Mouse (Mus musculus): Measurements from ENCODE around the gene Map3k5. TPM values are rescaled to one million over a fixed set of nuclear protein-coding genes. Genes with fewer than 3 reads are reported as not detected.
"Not testable (repeated sequence)": the region's sequence is repeated elsewhere in the genome, so short reads cannot be mapped to it uniquely, and the experiment has no call there.

The Map3k5 gene
- polyA plus RNA-seq, 1 experiment, result 4.0 TPM

DNA sequence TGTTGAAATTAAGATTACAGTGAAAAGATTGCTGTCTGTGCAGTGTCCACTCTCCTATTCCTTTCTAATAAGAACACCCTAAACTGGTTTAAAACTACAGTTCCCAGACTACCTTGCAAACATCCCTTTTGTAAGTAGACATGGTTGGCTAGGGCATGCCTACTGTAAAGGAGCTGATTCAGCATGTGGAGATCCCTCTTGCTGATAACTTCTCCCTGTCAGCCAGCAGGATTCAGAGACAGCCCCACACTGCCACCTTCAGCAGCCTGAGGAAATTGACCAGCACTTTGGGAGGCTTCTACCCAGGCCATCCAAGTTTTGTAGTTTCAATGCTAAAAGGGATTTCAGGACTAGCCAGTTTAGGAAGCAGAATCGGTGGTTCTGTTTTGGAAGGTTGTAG is 19.0 kb upstream of the Map3k5 start:
- no peaks in the 10 kb centered on the region for H3K4me1 ChIP-seq (ENCODE audit: control insufficient read depth, insufficient read depth, insufficient read length)
- peak; percentile 8; the same call in 1 of the 2 replicates for TF ChIP-seq CTCF (IDR thresholded peaks at IDR 0.05; ENCODE audit: extremely low read depth, insufficient read depth, insufficient read length, insufficient replicate concordance)
- no peak for TF ChIP-seq POLR2A (IDR thresholded peaks at IDR 0.05; ENCODE audit: low read depth, low read length)
- no peak for DNase-seq (ENCODE audit: low read depth in 1 of 2, low spot score in 2 of 2)
- H3K27me3 ChIP-seq (ENCODE audit: control insufficient read depth, insufficient read depth, low read length), result no peaks in the 10 kb centered on the region
- H3K36me3 ChIP-seq (ENCODE audit: control insufficient read depth, insufficient read depth, low read length), result no peaks in the 10 kb centered on the region
- 47% methylated on average over 1 of the region's 1 CpGs for WGBS
- no peak overlapping the region for H3K4me3 ChIP-seq (ENCODE audit: extremely low read depth, insufficient read depth, insufficient read length)
- no peak overlapping the region for H3K27ac ChIP-seq (ENCODE audit: insufficient read depth, low read length)

DNA sequence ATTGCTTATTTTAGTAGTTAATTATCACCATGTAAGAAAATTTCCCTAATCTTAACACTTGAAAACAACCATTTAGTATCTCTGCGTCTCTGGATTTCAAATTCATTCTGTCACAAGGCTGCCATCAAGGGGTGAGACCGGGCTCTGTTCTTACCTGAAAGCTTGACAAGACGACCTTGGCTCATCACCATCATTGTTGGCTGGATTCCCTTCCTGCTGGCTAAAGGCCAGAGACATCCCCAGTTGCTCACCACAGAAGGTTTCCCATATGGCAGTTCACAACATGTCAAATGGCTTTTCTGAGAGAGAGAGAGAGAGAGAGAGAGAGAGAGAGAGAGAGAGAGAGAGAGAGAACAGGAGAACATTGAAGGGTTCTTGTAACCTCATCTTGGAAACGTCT is 11.9 kb upstream of the Map3k5 start:
- Histone ChIP-seq H3K4me1 (ENCODE audit: control insufficient read depth, insufficient read depth, insufficient read length) (no peaks in the 10 kb centered on the region), H3K4me3 (ENCODE audit: extremely low read depth, insufficient read depth, insufficient read length) (no peak overlapping the region), H3K36me3 (ENCODE audit: control insufficient read depth, insufficient read depth, low read length) (no peaks in the 10 kb centered on the region), H3K27ac (ENCODE audit: insufficient read depth, low read length) (no peak overlapping the region), H3K27me3 (ENCODE audit: control insufficient read depth, insufficient read depth, low read length) (no peaks in the 10 kb centered on the region)
- no peak for TF ChIP-seq CTCF (IDR thresholded peaks at IDR 0.05; ENCODE audit: extremely low read depth, insufficient read depth, insufficient read length, insufficient replicate concordance)
- no peak for TF ChIP-seq POLR2A (IDR thresholded peaks at IDR 0.05; ENCODE audit: low read depth, low read length)
- WGBS, result 70% methylated on average over 4 of the region's 4 CpGs
- DNase-seq (ENCODE audit: low read depth in 1 of 2, low spot score in 2 of 2), result no peak

DNA sequence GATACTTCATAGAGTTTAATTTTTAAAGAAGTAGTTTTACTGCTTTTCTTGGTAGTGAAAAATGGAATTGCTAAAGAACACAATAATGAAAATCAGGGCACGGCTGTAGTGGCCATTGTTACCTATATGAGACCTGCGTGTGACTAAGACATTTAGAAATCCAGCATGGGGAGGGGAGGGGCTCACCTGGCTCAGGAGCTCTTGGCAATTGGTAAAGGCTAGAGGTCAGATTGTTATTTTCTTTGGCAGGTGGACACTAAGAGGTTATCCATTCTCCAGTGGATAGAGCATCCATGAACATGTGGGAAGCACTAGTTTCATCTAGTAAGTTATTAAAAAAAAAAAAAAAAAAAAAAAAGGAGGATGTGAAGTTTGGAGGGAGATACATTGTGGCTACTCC is 10.0 kb upstream of the Map3k5 start:
- H3K36me3 ChIP-seq (ENCODE audit: control insufficient read depth, insufficient read depth, low read length), result no peaks in the 10 kb centered on the region
- WGBS, result 93% methylated on average over 2 of the region's 2 CpGs
- H3K27me3 ChIP-seq (ENCODE audit: control insufficient read depth, insufficient read depth, low read length), result no peaks in the 10 kb centered on the region
- DNase-seq (ENCODE audit: low read depth in 1 of 2, low spot score in 2 of 2), result no peak
- H3K4me3 ChIP-seq (ENCODE audit: extremely low read depth, insufficient read depth, insufficient read length), result no peak overlapping the region
- H3K4me1 ChIP-seq (ENCODE audit: control insufficient read depth, insufficient read depth, insufficient read length), result no peaks in the 10 kb centered on the region
- no peak overlapping the region for H3K27ac ChIP-seq (ENCODE audit: insufficient read depth, low read length)
- no peak for TF ChIP-seq POLR2A (IDR thresholded peaks at IDR 0.05; ENCODE audit: low read depth, low read length)
- TF ChIP-seq CTCF (IDR thresholded peaks at IDR 0.05; ENCODE audit: extremely low read depth, insufficient read depth, insufficient read length, insufficient replicate concordance), result no peak

DNA sequence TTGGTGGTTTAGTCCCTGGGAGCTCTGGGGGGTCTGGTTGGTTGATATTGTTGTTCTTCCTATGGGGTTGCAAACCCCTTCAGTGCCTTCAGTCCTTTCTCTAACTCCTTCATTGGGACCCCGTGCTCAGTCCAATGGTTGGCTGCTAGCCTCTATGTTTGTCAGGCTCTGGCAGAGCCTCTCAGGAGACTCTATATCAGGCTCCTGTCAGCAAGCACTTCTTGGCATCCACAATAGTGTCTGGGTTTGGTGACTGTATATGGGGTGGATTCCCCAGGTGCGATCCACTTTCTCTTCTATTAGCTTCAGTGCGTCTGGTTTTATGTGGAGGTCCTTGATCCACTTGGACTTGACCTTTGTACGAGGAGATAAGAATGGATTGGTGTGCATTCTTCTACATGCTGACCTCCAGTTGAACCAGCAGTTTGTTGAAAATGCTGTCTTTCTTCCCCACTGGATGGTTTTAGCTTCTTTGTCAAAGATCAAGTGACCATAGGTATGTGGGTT is 7.8 kb upstream of the Map3k5 start:
- not testable (repeated sequence) for H3K36me3 ChIP-seq (ENCODE audit: control insufficient read depth, insufficient read depth, low read length); H3K27me3 ChIP-seq (ENCODE audit: control insufficient read depth, insufficient read depth, low read length); H3K4me1 ChIP-seq (ENCODE audit: control insufficient read depth, insufficient read depth, insufficient read length); H3K27ac ChIP-seq (ENCODE audit: insufficient read depth, low read length); DNase-seq (ENCODE audit: low read depth in 1 of 2, low spot score in 2 of 2); H3K4me3 ChIP-seq (ENCODE audit: extremely low read depth, insufficient read depth, insufficient read length)
- 90% methylated on average over 4 of the region's 4 CpGs for WGBS

DNA sequence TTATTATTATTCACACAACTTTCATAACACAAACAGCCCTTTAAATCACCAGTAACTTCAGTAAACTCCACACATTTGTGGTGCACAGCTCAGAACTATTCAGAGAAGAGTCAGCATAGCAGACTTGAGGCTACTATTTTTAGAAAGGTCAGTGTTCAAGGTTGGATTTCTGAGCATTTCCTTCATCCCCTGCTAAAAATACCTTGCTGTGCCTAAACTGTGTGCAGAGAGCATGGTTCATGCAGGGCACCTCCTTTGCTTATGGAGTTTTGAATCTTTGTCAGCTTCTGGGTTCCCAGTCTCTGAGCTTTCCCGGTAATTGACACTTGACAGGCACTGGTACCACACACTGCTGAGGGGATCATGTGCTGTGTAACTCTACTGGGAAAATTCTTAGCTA is 6.1 kb upstream of the Map3k5 start:
- WGBS, result 87% methylated on average over 1 of the region's 1 CpGs
- TF ChIP-seq POLR2A (IDR thresholded peaks at IDR 0.05; ENCODE audit: low read depth, low read length) (no peak), CTCF (IDR thresholded peaks at IDR 0.05; ENCODE audit: extremely low read depth, insufficient read depth, insufficient read length, insufficient replicate concordance) (no peak)
- H3K4me3 ChIP-seq (ENCODE audit: extremely low read depth, insufficient read depth, insufficient read length), result no peak overlapping the region
- H3K27me3 ChIP-seq (ENCODE audit: control insufficient read depth, insufficient read depth, low read length), result no peaks in the 10 kb centered on the region
- no peaks in the 10 kb centered on the region for H3K4me1 ChIP-seq (ENCODE audit: control insufficient read depth, insufficient read depth, insufficient read length)
- DNase-seq (ENCODE audit: low read depth in 1 of 2, low spot score in 2 of 2), result no peak
- H3K27ac ChIP-seq (ENCODE audit: insufficient read depth, low read length), result no peak overlapping the region
- no peaks in the 10 kb centered on the region for H3K36me3 ChIP-seq (ENCODE audit: control insufficient read depth, insufficient read depth, low read length)

DNA sequence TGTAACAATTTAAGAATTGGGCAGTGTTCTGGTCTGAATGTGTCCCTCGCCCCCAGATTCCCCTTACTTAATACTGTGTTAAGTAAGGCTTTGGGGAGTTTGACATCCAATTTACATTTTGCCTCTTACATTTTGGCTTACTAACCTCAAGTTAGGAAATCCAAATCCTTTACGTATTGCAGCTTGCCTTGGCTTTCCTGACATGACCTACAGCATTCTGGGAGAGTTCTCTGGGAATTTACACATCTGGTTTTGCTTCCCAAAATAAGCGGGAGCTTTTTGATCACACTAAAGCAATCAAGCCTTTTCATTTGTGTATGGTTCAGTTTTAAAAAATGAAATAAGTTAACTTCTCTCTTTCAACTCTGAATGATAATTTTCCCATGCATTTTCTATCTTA is 1.3 kb upstream of the Map3k5 start:
- Histone ChIP-seq H3K27ac (ENCODE audit: insufficient read depth, low read length) (no peak overlapping the region), H3K4me1 (ENCODE audit: control insufficient read depth, insufficient read depth, insufficient read length) (peaks cover 11% of the 10 kb centered on the region), H3K36me3 (ENCODE audit: control insufficient read depth, insufficient read depth, low read length) (no peaks in the 10 kb centered on the region), H3K4me3 (ENCODE audit: extremely low read depth, insufficient read depth, insufficient read length) (no peak overlapping the region), H3K27me3 (ENCODE audit: control insufficient read depth, insufficient read depth, low read length) (no peaks in the 10 kb centered on the region)
- 63% methylated on average over 3 of the region's 3 CpGs for WGBS
- no peak for DNase-seq (ENCODE audit: low read depth in 1 of 2, low spot score in 2 of 2)
- TF ChIP-seq CTCF (IDR thresholded peaks at IDR 0.05; ENCODE audit: extremely low read depth, insufficient read depth, insufficient read length, insufficient replicate concordance) (no peak), POLR2A (IDR thresholded peaks at IDR 0.05; ENCODE audit: low read depth, low read length) (no peak)

DNA sequence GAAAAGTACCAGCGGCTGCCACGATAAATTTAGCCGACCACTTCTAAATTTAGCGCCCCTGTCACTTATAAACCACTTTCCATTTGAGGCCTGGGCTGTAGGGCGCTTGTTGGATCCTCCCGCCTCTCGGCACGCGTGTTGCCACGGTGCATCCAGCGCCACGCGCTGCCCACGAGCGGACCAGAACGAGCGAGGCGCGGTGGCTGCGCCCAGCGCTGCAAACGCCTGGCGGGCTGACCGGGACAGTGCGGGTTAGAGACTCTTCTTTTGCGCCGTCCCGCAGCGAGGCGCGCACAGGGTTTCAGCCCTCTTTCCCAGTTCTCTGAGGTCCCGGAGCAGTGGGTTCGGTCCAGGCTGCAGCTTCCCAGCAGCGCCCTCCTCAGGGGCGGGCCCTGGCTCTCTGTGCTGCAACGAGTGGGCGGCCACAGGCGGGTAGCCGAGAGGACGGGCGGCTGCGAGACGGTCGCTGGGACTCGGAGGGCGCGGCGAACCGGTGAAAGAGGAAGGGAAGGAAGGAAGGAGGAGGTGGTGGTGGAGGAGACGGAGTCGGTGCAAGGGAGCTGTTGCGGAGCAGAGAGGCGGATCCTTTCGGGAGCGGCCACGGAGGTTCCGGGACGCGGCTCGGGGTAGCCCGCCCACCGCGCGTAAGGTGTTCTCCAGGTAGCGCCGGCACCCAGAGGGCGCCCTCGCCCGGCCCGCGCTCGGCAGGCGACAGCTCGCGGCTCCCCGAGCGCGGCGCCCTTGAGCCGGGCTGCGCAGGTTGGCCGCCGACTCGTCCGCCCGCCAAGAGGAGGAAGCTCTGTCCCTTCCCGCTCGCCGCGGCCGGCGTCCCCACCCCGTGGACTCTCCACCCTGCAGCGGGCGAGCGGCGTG is 525 bp upstream of the Map3k5 start:
- under 1% methylated on average over 94 of the region's 97 CpGs for WGBS
- DNase-seq (ENCODE audit: low read depth in 1 of 2, low spot score in 2 of 2), result peak; percentile 69 to 85
- TF ChIP-seq CTCF (IDR thresholded peaks at IDR 0.05; ENCODE audit: extremely low read depth, insufficient read depth, insufficient read length, insufficient replicate concordance) (peak; percentile 58; the same call in 1 of the 2 replicates), POLR2A (IDR thresholded peaks at IDR 0.05; ENCODE audit: low read depth, low read length) (no peak)
- Histone ChIP-seq H3K27ac (ENCODE audit: insufficient read depth, low read length) (peak overlapping the region; percentile 83), H3K4me3 (ENCODE audit: extremely low read depth, insufficient read depth, insufficient read length) (peak overlapping the region; percentile 98), H3K4me1 (ENCODE audit: control insufficient read depth, insufficient read depth, insufficient read length) (peaks cover 11% of the 10 kb centered on the region), H3K27me3 (ENCODE audit: control insufficient read depth, insufficient read depth, low read length) (no peaks in the 10 kb centered on the region), H3K36me3 (ENCODE audit: control insufficient read depth, insufficient read depth, low read length) (no peaks in the 10 kb centered on the region)

Data from spleen, adult 2 months (tissue).